In genomic region chr1:133033316-133034090, GRCm38 (mm10) we compare ENCODE assay signal across 8 mouse cellular contexts. TPM values are rescaled to one million over a fixed set of nuclear protein-coding genes. Genes with fewer than 3 reads are reported as not detected.
DNase-seq lines count a peak whose midpoint lies in the region; ATAC-seq and TF ChIP-seq lines count a peak whose summit lies in the region.

No protein-coding gene starts in this region.

- ATAC-seq in forebrain, embryonic 11.5 days (replicated peaks; ENCODE audit: low FRiP score) = peak; percentile 84
- peak; percentile 62 to 70 for ATAC-seq in hematopoietic stem cell, adult 5-6 weeks (replicated peaks in 1 of 2; ENCODE audit: insufficient read depth in 1 of 2, low FRiP score in 2 of 2, low TSS enrichment in 1 of 2, low read depth in 1 of 2, poor library complexity in 2 of 2, severe bottlenecking in 2 of 2)
- peak; percentile 89 for ATAC-seq in lung, embryonic 14.5 days (ENCODE audit: insufficient read depth)
- peak; percentile 51; the same call in 1 of the 2 replicates for ATAC-seq in neutrophil, adult 5-6 weeks (ENCODE audit: extremely low read depth, insufficient number of reproducible peaks, low FRiP score, poor library complexity, severe bottlenecking)

- no peaks in the 10 kb centered on the region for H3K36me3 ChIP-seq in ES-E14 (ENCODE audit: control insufficient read depth, insufficient read depth, low read length, poor library complexity, severe bottlenecking)
- no peaks in the 10 kb centered on the region for H3K36me3 ChIP-seq in forebrain, embryonic 11.5 days (ENCODE audit: control insufficient read depth, insufficient read depth, low read length)
- no peaks in the 10 kb centered on the region for H3K36me3 ChIP-seq in lung, embryonic 14.5 days (ENCODE audit: insufficient read depth)

- DNase-seq in ES-E14 (ENCODE audit: low read depth, low spot score) = no peak
- peak; percentile 82 for DNase-seq in c-Kit-positive CD71-positive TER-119-negative erythroid progenitor cells, embryonic 14.5 days (ENCODE audit: low read depth)
- peak; percentile 86 for DNase-seq in forebrain, embryonic 11.5 days (ENCODE audit: low spot score)
- DNase-seq in layer of hippocampus, adult 9-10 months (ENCODE audit: low spot score) = peak; percentile 67
- DNase-seq in lung, embryonic 14.5 days = peak; percentile 98
- DNase-seq in thymus, postnatal 25 days = peak; percentile 70

- peak overlapping the region; percentile 63 to 65 for H3K4me3 ChIP-seq in ES-E14 (ENCODE audit: insufficient read depth in 1 of 2, low read depth in 1 of 2, low read length in 2 of 2, poor library complexity in 1 of 2, severe bottlenecking in 1 of 2)
- H3K4me3 ChIP-seq in forebrain, embryonic 11.5 days (ENCODE audit: low read depth, low read length) = peak overlapping the region; percentile 51
- peak overlapping the region; percentile 47 for H3K4me3 ChIP-seq in lung, embryonic 14.5 days (ENCODE audit: low read depth, low read length)

- under 1% methylated on average over 28 of the region's 28 CpGs for WGBS in forebrain, embryonic 11.5 days
- WGBS in lung, embryonic 14.5 days = under 1% methylated on average over 28 of the region's 28 CpGs

- H3K4me2 ChIP-seq in forebrain, embryonic 11.5 days (ENCODE audit: low read depth, low read length, severe bottlenecking) = peak overlapping the region; percentile 63
- H3K4me2 ChIP-seq in lung, embryonic 14.5 days = peak overlapping the region; percentile 54

- TF ChIP-seq CTCF in lung, embryonic 14.5 days (IDR thresholded peaks at IDR 0.05; ENCODE audit: low read depth) = no peak

- no peak overlapping the region for H3K27ac ChIP-seq in ES-E14 (ENCODE audit: insufficient read depth, low read depth, low read length, poor library complexity, severe bottlenecking)
- peak overlapping the region; percentile 46; the same call in 1 of the 2 replicates for H3K27ac ChIP-seq in forebrain, embryonic 11.5 days (ENCODE audit: low read depth, low read length)
- peak overlapping the region; percentile 82 for H3K27ac ChIP-seq in lung, embryonic 14.5 days (ENCODE audit: low read depth)

- H3K9me3 ChIP-seq in ES-E14 (ENCODE audit: control insufficient read depth, insufficient read depth, low read depth, low read length) = no peaks in the 10 kb centered on the region
- H3K9me3 ChIP-seq in forebrain, embryonic 11.5 days (ENCODE audit: control insufficient read depth, low read length) = no peaks in the 10 kb centered on the region
- H3K9me3 ChIP-seq in lung, embryonic 14.5 days (ENCODE audit: low read depth, low read length) = no peaks in the 10 kb centered on the region

- in situ Hi-C loops in ES-E14 (cut with MboI; ENCODE audit: low sequenced_read_pairs in 2 of 2, unreplicated experiment in 2 of 2) = loop anchor here (25.0 kb wide), 1 partner anchor 104 kb away; the partner anchor contains the start of gene Ppp1r15b (in 2 of the 2)

- H3K27me3 ChIP-seq in forebrain, embryonic 11.5 days (ENCODE audit: control insufficient read depth, insufficient read depth, low read length) = no peaks in the 10 kb centered on the region
- H3K27me3 ChIP-seq in lung, embryonic 14.5 days (ENCODE audit: insufficient read depth, low read length) = no peaks in the 10 kb centered on the region

- H3K4me1 ChIP-seq in ES-E14 (ENCODE audit: control insufficient read depth in 2 of 2, insufficient read depth in 2 of 2, low read length in 2 of 2, poor library complexity in 1 of 2) = no peaks in the 10 kb centered on the region
- peaks cover 6% of the 10 kb centered on the region for H3K4me1 ChIP-seq in forebrain, embryonic 11.5 days (replicated peaks; ENCODE audit: control insufficient read depth, insufficient read depth, low read length)
- H3K4me1 ChIP-seq in lung, embryonic 14.5 days (ENCODE audit: insufficient read depth) = no peaks in the 10 kb centered on the region

- no peak overlapping the region for H3K9ac ChIP-seq in ES-E14 (ENCODE audit: insufficient read depth, low read depth, low read length, poor library complexity, severe bottlenecking)
- peak overlapping the region; percentile 55 for H3K9ac ChIP-seq in forebrain, embryonic 11.5 days (ENCODE audit: low read length)
- peak overlapping the region; percentile 49 for H3K9ac ChIP-seq in lung, embryonic 14.5 days

TF ChIP-seq in ES-E14, 5 proteins besides CTCF, POLR2A, EP300 and RAD21:
- TF ChIP-seq MAFK (IDR thresholded peaks at IDR 0.05; ENCODE audit: insufficient read depth, low read depth, low read length) = peak; percentile 73; the same call in 1 of the 2 replicates
- 0 out of 2 replicates have a peak, but pooled peaks have one; percentile 30 for TF ChIP-seq HCFC1 (IDR thresholded peaks at IDR 0.05; ENCODE audit: borderline replicate concordance, insufficient read depth, low read length)
- no peak for TF ChIP-seq ZC3H11A (IDR thresholded peaks at IDR 0.05; ENCODE audit: borderline replicate concordance, low read depth, low read length)

RNA-seq across cellular contexts. Expression of gene Mdm4, which starts 3.1 kb away (rescaled TPM):
- total RNA-seq in ES-E14 (2012; rRNA removed) = 136 and 254 TPM in 2 replicates
- 44.7 and 51.0 TPM in 2 replicates for polyA plus RNA-seq in forebrain, embryonic 11.5 days (2014; fragmentation: Nextera tagmentation; extraction: Ambion mirVana)
- total RNA-seq in hematopoietic stem cell, adult 5-6 weeks (2017) = 135 and 150 TPM in 2 replicates
- 43.4 and 49.5 TPM in 2 replicates for polyA plus RNA-seq in lung, embryonic 14.5 days (2014; fragmentation: Nextera tagmentation; extraction: Ambion mirVana)
- total RNA-seq in neutrophil, adult 5-6 weeks (2017) = 312 and 322 TPM in 2 replicates

RNA-seq across cellular contexts. Expression of gene Pik3c2b, which starts 12.0 kb away (rescaled TPM):
- 3.1 and 4.7 TPM in 2 replicates for total RNA-seq in ES-E14 (2012; rRNA removed)
- polyA plus RNA-seq in forebrain, embryonic 11.5 days (2014; fragmentation: Nextera tagmentation; extraction: Ambion mirVana) = 25.3 and 25.7 TPM in 2 replicates
- total RNA-seq in hematopoietic stem cell, adult 5-6 weeks (2017) = 4.4 and 6.0 TPM in 2 replicates
- polyA plus RNA-seq in lung, embryonic 14.5 days (2014; fragmentation: Nextera tagmentation; extraction: Ambion mirVana) = 7.1 TPM in 2 replicates
- total RNA-seq in neutrophil, adult 5-6 weeks (2017) = 33.1 and 34.9 TPM in 2 replicates
